In the genomic region with DNA sequence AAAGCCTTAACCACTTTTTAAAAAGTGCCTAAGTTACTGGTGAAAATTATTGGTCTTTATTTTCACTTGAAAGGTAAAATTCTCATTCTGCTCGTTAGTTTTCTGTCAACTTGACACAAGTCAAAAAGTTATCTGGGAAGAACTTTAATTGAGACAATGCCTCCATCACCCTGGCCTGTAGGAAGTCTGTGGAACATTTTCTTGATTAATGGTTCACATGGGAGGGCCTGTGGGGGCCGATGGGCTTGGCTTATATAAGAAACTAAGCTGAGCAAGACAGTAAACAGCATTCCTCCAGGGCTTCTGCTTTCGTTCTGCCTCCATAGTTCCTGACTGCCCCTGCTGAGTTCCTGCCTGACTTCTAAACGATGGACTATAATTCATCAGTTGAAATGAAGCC, we compare ENCODE assay signal across 21 mouse cellular contexts. TPM values are rescaled to one million over a fixed set of nuclear protein-coding genes. Genes with fewer than 3 reads are reported as not detected.
DNase-seq lines count a peak whose midpoint lies in the region; ATAC-seq and TF ChIP-seq lines count a peak whose summit lies in the region.
"Had no signal": no experiment of that assay in that cellular context is flagged by ENCODE, and none has a peak within 500 bp of the region (broad histone marks: within the 10 kb centered on the region; RNA-seq: fewer than 3 reads in every experiment).

No protein-coding gene starts in this region.

- WGBS in kidney, postnatal 0 days, result 41% methylated on average over 4 of the region's 4 CpGs
- 80% methylated on average over 4 of the region's 4 CpGs for WGBS in midbrain, embryonic 11.5 days
- WGBS in midbrain, embryonic 10.5 days, result 85% methylated on average over 4 of the region's 4 CpGs

- no peak overlapping the region for H3K9ac ChIP-seq in kidney, postnatal 0 days (ENCODE audit: low read depth, low read length)
- no peak overlapping the region for H3K9ac ChIP-seq in midbrain, embryonic 11.5 days (ENCODE audit: low read length)

- H3K4me3 ChIP-seq in kidney, postnatal 0 days (replicated peaks; ENCODE audit: low read depth, low read length), result no peak overlapping the region
- no peak overlapping the region for H3K4me3 ChIP-seq in midbrain, embryonic 11.5 days (ENCODE audit: low read depth, low read length)
- no peak overlapping the region for H3K4me3 ChIP-seq in midbrain, embryonic 10.5 days

- no peaks in the 10 kb centered on the region for H3K36me3 ChIP-seq in kidney, postnatal 0 days (ENCODE audit: insufficient read depth, low read length)
- no peaks in the 10 kb centered on the region for H3K36me3 ChIP-seq in midbrain, embryonic 11.5 days (ENCODE audit: control insufficient read depth, insufficient read depth, low read length)
- peaks cover 10% of the 10 kb centered on the region; the same call in 1 of the 2 replicates for H3K36me3 ChIP-seq in midbrain, embryonic 10.5 days

- no peaks in the 10 kb centered on the region for H3K4me1 ChIP-seq in kidney, postnatal 0 days (replicated peaks; ENCODE audit: insufficient read depth, low read length)
- H3K4me1 ChIP-seq in midbrain, embryonic 11.5 days (ENCODE audit: control insufficient read depth, insufficient read depth, low read length), result no peaks in the 10 kb centered on the region
- peaks cover 4% of the 10 kb centered on the region; the same call in 1 of the 2 replicates for H3K4me1 ChIP-seq in midbrain, embryonic 10.5 days

- H3K27ac ChIP-seq in kidney, postnatal 0 days, result no peak overlapping the region
- H3K27ac ChIP-seq in midbrain, embryonic 11.5 days (ENCODE audit: low read depth, low read length), result no peak overlapping the region
- H3K27ac ChIP-seq in midbrain, embryonic 10.5 days (replicated peaks), result no peak overlapping the region

- peak; percentile 51 for DNase-seq in heart, adult 11 months
- no peak for DNase-seq in heart, adult 9 months (ENCODE audit: low spot score in 2 of 2)
- DNase-seq in kidney, postnatal 0 days (ENCODE audit: low spot score), result peak; percentile 3
- DNase-seq in kidney, postnatal 14 days, result no peak
- peak; percentile 71 for DNase-seq in midbrain, embryonic 11.5 days (ENCODE audit: low spot score, missing footprints)
- no peak for DNase-seq in midbrain, embryonic 10.5 days (ENCODE audit: low spot score)
- DNase-seq: adrenal gland, adult 2 months; adrenal gland, adult 8-10 months; adrenal gland, postnatal 10 days; adrenal gland, postnatal 14 days; adrenal gland, postnatal 25 days; adrenal gland, postnatal 36 days; B cell, adult 2 months; cerebellum, adult 11 months; cerebellum, adult 11-12 months; cerebellum, adult 18-20 months had no signal

- H3K4me2 ChIP-seq in kidney, postnatal 0 days (ENCODE audit: low read length), result no peak overlapping the region
- H3K4me2 ChIP-seq in midbrain, embryonic 11.5 days, result no peak overlapping the region

- no peak for ATAC-seq in kidney, postnatal 0 days (replicated peaks; ENCODE audit: low FRiP score, low read depth)
- no peak for ATAC-seq in midbrain, embryonic 11.5 days (ENCODE audit: low FRiP score)
- ATAC-seq: activated CD4-positive, CD25-positive, alpha-beta regulatory T cell, adult 4 months; CD4-positive, CD25-positive, alpha-beta regulatory T cell, adult 4 months; Patski had no signal

- TF ChIP-seq CTCF in kidney, postnatal 0 days (IDR thresholded peaks at IDR 0.05; ENCODE audit: low read depth), result no peak

- no peaks in the 10 kb centered on the region for H3K27me3 ChIP-seq in kidney, postnatal 0 days (ENCODE audit: insufficient read depth, low read length)
- no peaks in the 10 kb centered on the region for H3K27me3 ChIP-seq in midbrain, embryonic 11.5 days (ENCODE audit: control insufficient read depth, insufficient read depth, low read length)
- H3K27me3 ChIP-seq in midbrain, embryonic 10.5 days (ENCODE audit: low read depth, poor library complexity, severe bottlenecking), result no peaks in the 10 kb centered on the region
- H3K27me3 ChIP-seq: CH12.LX, Patski had no signal

- no peaks in the 10 kb centered on the region for H3K9me3 ChIP-seq in kidney, postnatal 0 days (replicated peaks; ENCODE audit: low read length)
- no peaks in the 10 kb centered on the region for H3K9me3 ChIP-seq in midbrain, embryonic 11.5 days (ENCODE audit: control insufficient read depth, low read length)
- H3K9me3 ChIP-seq in midbrain, embryonic 10.5 days (replicated peaks), result no peaks in the 10 kb centered on the region
- H3K9me3 ChIP-seq: G1E had no signal

RNA-seq across cellular contexts. Expression of a gene that starts 55.2 kb away (rescaled TPM):
- polyA plus RNA-seq in kidney, postnatal 0 days (2015; fragmentation: Nextera tagmentation; extraction: Ambion mirVana), result 0.13 TPM in 1 of 2 replicates, not detected in the other
- 0.14 TPM in 1 of 2 replicates, not detected in the other for polyA plus RNA-seq in midbrain, embryonic 11.5 days (2014; fragmentation: Nextera tagmentation; extraction: Ambion mirVana)
- polyA plus RNA-seq in midbrain, embryonic 10.5 days (2016; fragmentation: Nextera tagmentation; extraction: Ambion mirVana), result 0.10 TPM in 1 of 2 replicates, not detected in the other
- polyA plus RNA-seq: activated CD4-positive, CD25-positive, alpha-beta regulatory T cell, adult 4 months; G1E; Patski had no signal

Comparison
In these comparisons a context has a peak if more than half of its experiments do, and no peak if none do; other contexts are left out.
1. DNase-seq: peak in heart, adult 11 months (single experiment), kidney, postnatal 0 days (single experiment) and midbrain, embryonic 11.5 days (single experiment); none in heart, adult 9 months (0 of 2), kidney, postnatal 14 days (single experiment) and midbrain, embryonic 10.5 days (single experiment).